Mouse (Mus musculus) cerebellum, adult 8-10 months (tissue): ENCODE measurements around the gene Cacna1i.

Experiments used
- DNase-seq: peaks from one replicate; pipeline ENCODE4 v3.0.0; 2022

The Cacna1i gene

GRCm38 (mm10) chr15:80277107-80277506, 9.9 kb upstream of the Cacna1i start:
- no peak for DNase-seq

- no peak for DNase-seq
These were observed 9.4 kb upstream of the Cacna1i start for GRCm38 (mm10) chr15:80277625-80278024.

DNA sequence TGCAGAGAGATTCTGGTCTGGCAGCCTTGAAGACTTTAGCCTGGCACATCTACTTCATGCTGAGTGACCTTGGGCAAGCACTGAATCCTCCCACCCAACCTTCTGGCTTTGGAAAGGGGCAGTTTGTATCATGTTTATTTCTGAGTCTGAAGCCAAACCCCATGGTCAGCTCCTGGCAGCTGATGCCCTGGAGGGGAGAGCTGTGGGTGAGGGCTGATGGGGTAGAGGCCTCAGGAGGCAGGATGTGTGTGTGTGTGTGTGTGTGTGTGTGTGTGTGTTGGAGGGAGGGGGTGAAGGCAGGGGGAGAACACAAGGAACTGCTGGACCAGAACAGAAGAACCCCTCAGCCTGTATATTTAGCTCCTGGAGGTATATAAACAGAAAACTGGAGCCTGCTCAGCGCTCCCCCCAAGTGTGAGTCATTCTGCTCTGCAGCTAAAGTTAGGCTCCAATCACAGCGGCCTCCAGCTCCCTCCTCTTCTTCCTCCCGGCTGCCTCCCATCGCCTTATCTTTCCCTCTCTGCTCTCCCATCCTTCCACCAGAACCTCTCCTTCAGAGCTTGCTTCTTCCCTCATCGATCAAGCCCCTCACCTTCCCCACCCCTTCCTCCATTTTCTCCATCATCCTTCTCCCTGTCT, 8.8 kb upstream of the Cacna1i start:
- DNase-seq: peak; percentile 68

DNA sequence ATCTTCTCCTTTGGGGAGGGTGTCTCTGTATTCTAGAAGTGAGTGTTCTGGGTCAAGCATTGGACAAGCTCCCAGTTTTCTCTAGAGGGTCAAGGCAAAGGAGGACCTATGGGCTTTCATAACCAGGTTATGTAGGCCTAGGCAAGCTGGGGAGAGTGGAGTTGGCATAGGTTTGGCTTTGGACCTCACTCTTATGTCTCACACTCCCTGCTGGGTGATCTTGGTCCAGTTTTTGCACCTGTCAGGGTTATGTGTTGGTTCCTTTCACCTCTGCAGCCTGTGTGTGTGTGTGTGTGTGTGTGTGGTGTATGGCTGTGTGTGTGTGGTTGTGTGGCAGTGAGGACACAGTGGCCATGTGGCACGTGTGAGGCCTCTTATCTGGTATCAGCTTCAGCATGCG, 8.0 kb upstream of the Cacna1i start:
- DNase-seq: no peak

DNA sequence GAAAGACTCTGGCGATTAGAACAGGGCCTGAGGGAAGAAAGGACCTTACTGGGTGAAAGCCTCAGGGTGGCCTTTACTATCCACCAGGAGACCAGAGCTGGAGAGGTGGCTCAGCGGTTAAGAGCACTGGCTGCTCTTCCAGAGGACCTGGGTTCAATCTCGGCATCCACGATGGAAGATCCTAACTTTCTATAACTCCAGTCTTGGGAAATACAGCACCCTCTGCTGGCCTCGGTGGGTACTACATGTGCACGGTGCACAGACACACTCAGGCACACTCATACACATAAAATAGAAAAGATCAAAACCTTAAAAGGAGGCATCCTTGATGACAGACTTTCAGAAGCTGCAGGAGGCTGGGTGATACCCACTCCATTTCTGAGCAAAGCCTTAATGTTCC, 6.4 kb upstream of the Cacna1i start:
- DNase-seq: no peak

- peak; percentile 67 for DNase-seq
These were observed 998 bp downstream of the Cacna1i start for GRCm38 (mm10) chr15:80288036-80288435.

DNA sequence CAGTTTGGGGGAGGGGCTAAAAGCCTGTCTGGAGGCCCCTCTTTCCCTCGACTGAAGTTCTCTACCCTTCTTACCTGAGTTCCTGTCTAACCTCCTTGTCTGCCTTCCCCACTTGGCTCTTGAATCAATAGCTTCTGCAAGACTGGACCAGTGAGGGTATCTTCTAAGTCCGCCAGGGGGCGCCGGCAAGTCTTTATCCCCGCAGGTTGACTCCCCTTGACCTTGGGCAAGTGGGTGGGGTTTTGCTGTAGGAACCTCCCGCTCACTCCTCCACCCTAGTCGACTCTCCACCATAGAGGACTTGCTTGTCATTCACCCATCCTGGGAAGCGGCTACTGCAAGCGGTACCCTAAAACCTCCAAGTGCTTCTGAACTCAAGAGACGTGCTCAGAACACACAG, 2.4 kb downstream of the Cacna1i start:
- peak; percentile 79 for DNase-seq

DNA sequence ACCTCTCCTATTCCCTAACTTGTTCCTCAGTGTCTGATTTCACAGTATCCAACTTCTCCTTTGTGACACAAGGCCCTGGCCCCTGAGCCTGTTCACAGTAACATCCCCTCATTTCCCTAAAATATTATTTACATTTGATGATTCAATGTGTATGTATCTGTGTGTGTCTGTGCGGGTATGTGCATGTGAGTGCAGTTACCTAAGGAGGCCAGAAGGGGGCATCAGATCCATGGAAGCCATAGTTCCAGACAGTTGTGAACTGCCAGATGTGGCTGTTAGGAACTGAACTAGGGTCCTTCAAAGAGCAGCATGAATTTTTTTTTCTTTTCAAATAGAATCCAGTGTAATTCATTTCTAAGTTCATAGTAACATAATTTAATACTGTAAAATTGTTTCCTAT, 10.1 kb downstream of the Cacna1i start:
- DNase-seq: no peak

DNA sequence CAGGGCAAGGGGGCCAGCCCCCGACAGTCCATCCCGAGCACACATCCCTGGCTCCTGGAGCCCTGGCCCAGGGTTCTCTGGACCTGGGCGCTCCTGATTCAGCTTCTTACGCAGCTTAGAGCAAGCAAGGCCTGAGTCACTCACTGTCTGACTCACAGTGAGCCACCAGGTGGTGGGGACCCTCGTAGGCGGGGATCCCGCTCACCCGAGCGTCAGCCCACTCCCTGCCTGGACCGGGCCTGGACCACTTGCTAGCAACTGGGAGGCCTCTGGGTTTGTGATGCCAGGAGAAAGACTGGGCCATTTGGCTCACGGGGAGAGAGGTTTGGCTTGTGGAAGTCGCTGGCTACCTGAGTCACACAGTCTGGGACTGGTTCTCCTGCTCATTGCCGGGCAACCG, 16.7 kb downstream of the Cacna1i start:
- DNase-seq: peak; percentile 53

DNA sequence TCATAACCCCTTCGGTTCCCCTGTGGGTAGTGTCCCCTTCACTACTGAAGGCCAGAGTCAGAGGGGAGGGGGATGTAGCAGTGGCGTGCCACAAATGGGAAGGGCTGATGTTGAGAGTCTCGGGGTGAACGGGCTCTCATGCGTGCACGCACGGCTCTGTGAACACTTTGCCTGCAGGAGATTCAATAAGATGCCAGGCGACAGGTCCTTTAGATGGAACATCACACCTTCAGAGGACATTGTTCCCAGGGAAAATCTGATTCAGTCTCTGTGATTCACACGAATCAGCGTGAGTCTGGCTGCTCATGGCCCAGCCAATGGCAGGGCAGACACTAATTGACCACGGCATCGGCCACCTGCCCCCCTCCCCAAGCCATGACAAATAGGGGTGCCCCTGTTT, 17.1 kb downstream of the Cacna1i start:
- no peak for DNase-seq

GRCm38 (mm10) chr15:80306146-80306545, 19.1 kb downstream of the Cacna1i start:
- no peak for DNase-seq

DNA sequence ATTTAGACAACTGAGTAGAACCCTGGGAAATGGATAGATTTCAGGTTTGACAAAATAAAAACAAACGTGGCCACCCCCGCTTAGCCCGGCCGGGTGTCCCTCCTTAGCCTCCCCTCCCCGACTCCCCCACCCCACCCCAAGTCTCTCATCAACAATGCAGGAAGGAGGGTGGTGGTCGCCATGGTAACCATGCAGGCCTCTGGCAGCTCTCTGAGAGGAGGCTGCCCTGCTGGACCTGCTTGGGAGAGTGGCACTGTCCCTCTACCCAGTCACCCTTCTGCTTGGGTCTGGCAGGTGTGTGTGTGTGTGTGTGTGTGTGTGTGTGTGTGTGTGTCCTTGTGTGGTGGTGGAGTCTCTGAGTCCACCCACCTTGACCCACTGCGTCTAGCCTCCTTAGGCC, 27.7 kb downstream of the Cacna1i start:
- no peak for DNase-seq

DNA sequence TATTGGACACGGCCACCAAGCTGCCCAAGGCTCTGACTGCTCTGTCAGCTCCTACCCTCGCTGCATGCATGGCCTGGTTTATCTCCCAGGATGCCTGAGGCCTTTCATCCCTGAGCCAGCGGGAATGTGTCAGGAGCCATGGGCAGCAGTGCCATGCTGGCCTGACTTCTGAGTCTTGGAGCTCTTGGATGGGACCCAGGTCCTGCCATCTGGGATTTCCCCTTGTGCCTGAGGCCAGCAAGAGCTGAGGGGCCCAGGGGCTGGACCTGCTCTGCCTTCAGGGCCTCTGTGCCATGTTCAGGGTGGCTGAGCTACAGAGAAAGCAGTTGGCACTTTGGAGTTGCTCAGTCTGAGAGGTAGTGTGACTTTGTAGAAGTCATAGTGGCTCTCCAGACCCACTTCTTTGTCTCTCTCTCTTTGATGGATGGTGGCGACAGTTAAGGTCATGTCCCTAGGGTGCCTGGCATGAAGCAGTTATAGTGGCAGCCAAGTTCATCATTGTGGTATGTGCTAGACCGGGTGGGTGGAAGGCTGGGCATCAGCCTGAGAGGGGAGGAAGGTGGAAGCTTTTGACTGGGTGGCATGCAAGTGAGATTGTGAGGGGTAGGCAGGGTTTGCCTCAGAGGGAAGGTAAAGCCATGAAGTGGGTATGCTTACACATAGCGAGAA, 30.1 kb downstream of the Cacna1i start:
- peak; percentile 79 for DNase-seq

GRCm38 (mm10) chr15:80317841-80318530, 30.9 kb downstream of the Cacna1i start:
- DNase-seq: no peak

- DNase-seq: no peak
These were observed 31.7 kb downstream of the Cacna1i start for GRCm38 (mm10) chr15:80318543-80319255.

DNA sequence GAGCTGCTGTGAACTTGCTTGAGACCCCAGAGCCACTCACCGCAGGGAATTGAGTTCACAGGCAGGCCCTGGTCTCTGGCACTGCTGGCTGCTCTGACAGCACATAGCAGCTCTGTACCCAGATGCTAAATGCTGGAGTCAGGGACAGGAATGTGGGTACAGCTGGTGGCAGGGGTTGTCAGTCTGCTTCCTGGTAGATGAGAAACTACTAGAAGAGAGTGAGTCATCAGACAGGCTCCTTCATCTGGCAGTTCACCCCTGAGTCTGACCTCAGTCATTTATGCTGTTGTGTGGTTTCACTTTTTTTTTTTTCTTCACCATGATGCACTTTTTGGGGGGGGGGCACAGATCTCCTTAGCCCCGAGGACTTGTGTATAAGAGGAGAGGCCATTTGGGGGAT, 32.3 kb downstream of the Cacna1i start:
- no peak for DNase-seq

- DNase-seq: no peak
These were observed 32.9 kb downstream of the Cacna1i start for GRCm38 (mm10) chr15:80319921-80320320.

DNA sequence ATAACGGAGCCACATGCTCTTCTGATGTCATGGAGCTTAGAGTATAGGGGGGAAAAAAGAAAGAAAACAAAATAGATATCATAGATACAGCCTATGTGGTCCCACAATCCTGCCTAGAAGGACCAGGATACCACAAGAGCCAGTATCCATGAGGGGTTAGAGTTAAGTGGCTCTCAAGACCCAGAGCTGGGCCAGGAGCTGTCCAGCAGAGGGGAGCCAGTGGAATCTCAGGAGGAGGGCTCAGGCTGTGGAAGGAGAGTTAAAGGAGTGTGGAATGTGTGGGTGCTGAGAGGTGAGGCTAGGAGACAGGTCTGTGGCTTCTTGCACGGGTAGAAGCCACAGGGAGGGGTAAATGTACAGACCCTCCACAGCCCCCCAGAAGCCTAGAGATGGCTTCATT, 38.2 kb downstream of the Cacna1i start:
- DNase-seq: no peak

- DNase-seq: no peak
These were observed 38.7 kb downstream of the Cacna1i start for GRCm38 (mm10) chr15:80325756-80326155.

DNA sequence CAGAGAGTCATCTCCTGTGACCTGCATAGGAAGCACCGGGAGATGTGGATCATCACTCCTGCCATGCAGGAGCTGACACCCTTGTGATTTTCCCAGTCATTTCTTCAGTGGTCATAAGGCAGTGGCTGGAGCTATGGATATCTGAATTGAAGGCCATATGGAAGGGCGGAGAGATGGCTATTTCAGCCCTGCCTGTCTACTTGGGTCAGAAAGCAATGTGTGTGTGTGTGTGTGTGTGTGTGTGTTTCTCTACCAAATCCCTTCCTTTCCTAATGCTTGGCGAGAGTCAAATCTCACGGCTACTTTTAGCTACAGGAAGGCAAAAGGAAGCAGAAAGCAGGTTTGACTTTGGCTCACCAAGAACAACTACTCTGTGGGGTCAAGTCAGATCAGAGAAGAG, 39.9 kb downstream of the Cacna1i start:
- DNase-seq: no peak

GRCm38 (mm10) chr15:80327743-80328540, 40.9 kb downstream of the Cacna1i start:
- peak; percentile 97 for DNase-seq

DNA sequence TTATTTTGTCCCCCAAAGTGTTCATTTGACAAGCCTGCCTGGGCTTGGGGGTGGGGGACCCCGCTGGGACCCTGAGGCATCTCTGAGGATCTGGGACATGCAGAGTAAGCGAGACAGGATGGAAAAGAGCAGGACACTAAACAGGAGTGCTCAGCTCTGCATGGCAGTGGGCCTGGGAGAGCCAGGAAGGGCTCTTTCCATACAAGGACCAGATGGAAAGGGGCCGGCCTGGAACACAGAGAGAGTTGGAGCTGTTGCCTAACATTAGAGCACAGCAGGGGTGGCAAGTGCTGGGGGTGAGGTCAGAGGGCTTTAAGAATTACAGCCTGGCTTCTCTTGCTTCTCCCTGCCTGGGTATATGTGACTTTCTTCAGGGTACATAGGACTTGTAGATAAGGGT, 43.2 kb downstream of the Cacna1i start:
- DNase-seq: peak; percentile 61

DNA sequence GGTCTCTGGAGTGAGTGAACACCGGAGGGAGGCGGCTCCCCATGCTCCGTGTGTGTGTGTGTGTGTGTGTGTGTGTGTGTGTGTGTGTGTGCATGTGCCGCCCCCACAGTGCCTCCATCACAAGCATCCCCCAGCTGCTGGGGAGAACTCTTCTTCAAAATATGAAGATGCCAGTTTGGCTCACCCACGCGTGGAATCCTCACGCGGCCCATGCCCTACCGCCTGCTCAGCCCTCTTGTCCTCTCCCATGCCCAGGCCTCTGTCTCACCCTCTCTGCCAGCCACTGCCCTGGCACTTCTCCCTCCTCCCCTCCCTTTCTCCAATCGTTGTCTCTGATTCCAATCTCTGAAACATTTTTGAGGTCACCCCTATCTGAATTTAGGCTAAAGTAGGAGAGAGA, 47.7 kb downstream of the Cacna1i start:
- DNase-seq: no peak
